Mouse (Mus musculus): ENCODE results near the gene Pip4k2b.
"Not testable (repeated sequence)": the region's sequence is repeated elsewhere in the genome, so short reads cannot be mapped to it uniquely, and the experiment has no call there.

DNA sequence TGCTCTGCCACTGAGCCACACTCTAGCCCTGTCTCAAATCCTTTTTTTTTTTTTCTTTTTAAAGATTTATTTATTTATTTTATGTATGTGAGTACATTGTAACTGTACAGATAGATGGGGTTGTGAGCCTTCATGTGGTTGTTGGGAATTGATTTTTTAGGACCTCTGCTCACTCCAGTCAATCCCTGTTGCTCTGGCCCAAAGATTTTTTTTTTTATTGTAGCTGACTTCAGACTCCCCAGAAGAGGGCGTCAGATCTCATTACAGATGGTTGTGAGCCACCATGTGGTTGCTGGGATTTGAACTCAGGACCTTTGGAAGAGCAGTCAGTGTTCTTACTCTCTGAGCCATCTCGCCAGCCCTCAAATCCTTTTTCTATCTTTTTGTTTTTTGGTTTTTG lies 34.4 kb downstream of the Pip4k2b start:
- not testable (repeated sequence) for TF ChIP-seq POLR2A (IDR thresholded peaks at IDR 0.05; ENCODE audit: insufficient read depth, low read depth, low read length); CTCF (IDR thresholded peaks at IDR 0.05); EP300 (IDR thresholded peaks at IDR 0.05; ENCODE audit: insufficient read depth, low read depth, low read length)

Data from heart, adult 2 months (tissue).